Mouse (Mus musculus): ENCODE measurements at regions not wholly inside any gene's neighbourhood (a gene's known extent, or its start where the extent isn't known, plus 50 kb on each side); places are given as distances from the start of the nearest gene placed in this dataset.

- 57% methylated on average over 2 of the region's 2 CpGs for WGBS
- no peak overlapping the region for H3K27ac ChIP-seq (ENCODE audit: insufficient read depth, low read depth, low read length)
- no peak for TF ChIP-seq POLR2A (IDR thresholded peaks at IDR 0.05; ENCODE audit: insufficient read depth, low read depth, low read length)
- no peak for TF ChIP-seq CTCF (IDR thresholded peaks at IDR 0.05; ENCODE audit: insufficient read depth, low read depth, low read length)
- H3K4me1 ChIP-seq (ENCODE audit: control insufficient read depth, insufficient read depth, low read length), result no peaks in the 10 kb centered on the region
- no peak overlapping the region for H3K4me3 ChIP-seq (ENCODE audit: insufficient read depth, low read depth, low read length)
Observed at GRCm38 (mm10) chr13:37658034-37658433, 120.2 kb upstream of the Rreb1 start.

DNA sequence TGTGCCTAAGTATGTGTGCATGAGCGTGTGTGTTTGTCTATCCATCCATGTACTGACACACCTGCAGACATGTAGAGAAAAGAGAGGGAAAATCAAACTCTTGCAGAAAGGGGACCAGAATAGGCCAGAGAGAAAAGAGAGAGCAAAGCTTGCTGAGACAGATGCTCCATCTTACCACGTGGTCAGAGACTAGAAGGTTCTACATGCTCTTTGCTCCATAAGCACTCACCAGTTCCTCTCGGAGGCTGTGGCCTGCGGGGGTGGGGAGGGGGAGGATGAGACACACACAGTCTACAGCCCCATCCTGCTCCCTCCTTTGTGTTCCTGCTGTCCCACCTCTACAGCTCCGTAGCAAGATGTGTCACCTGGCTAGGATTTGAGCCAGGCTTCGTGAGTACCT, 119.7 kb upstream of the Rreb1 start:
- no peak for TF ChIP-seq POLR2A (IDR thresholded peaks at IDR 0.05; ENCODE audit: insufficient read depth, low read depth, low read length)
- no peak for TF ChIP-seq CTCF (IDR thresholded peaks at IDR 0.05; ENCODE audit: insufficient read depth, low read depth, low read length)
- Histone ChIP-seq H3K4me1 (ENCODE audit: control insufficient read depth, insufficient read depth, low read length) (no peaks in the 10 kb centered on the region), H3K4me3 (ENCODE audit: insufficient read depth, low read depth, low read length) (no peak overlapping the region), H3K27ac (ENCODE audit: insufficient read depth, low read depth, low read length) (no peak overlapping the region)
- 89% methylated on average over 6 of the region's 6 CpGs for WGBS

GRCm38 (mm10) chr13:37660083-37660482, 118.1 kb upstream of the Rreb1 start:
- TF ChIP-seq CTCF (IDR thresholded peaks at IDR 0.05; ENCODE audit: insufficient read depth, low read depth, low read length) (no peak), POLR2A (IDR thresholded peaks at IDR 0.05; ENCODE audit: insufficient read depth, low read depth, low read length) (no peak)
- Histone ChIP-seq H3K4me1 (ENCODE audit: control insufficient read depth, insufficient read depth, low read length) (no peaks in the 10 kb centered on the region), H3K4me3 (ENCODE audit: insufficient read depth, low read depth, low read length) (no peak overlapping the region), H3K27ac (ENCODE audit: insufficient read depth, low read depth, low read length) (no peak overlapping the region)
- 91% methylated on average over 4 of the region's 4 CpGs for WGBS

- H3K27ac ChIP-seq (ENCODE audit: insufficient read depth, low read depth, low read length), result no peak overlapping the region
- TF ChIP-seq CTCF (IDR thresholded peaks at IDR 0.05; ENCODE audit: insufficient read depth, low read depth, low read length), result no peak
- no peak for TF ChIP-seq POLR2A (IDR thresholded peaks at IDR 0.05; ENCODE audit: insufficient read depth, low read depth, low read length)
- no peak overlapping the region for H3K4me3 ChIP-seq (ENCODE audit: insufficient read depth, low read depth, low read length)
- H3K4me1 ChIP-seq (ENCODE audit: control insufficient read depth, insufficient read depth, low read length), result no peaks in the 10 kb centered on the region
Observed at GRCm38 (mm10) chr13:37660668-37661067, 117.5 kb upstream of the Rreb1 start.

DNA sequence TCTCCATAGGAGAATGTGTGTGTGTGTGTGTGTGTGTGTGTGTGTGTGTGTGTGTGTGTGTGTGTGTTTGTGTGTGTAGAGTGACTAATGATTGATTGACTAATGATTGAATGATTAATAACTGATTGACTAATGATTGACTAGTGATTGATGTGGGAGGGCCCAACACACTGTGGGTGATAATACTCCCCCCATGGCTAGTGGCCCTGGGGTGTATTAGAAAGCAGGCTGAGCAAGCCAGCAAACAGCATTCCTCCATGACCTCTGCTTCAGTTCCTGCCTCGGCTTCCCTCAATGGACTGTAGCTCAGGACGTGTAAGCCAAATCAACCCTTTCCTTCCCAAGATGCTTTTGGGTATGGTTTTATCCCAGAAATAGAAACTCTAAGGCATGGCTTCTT, 114.1 kb upstream of the Rreb1 start:
- no peak overlapping the region for H3K4me3 ChIP-seq (ENCODE audit: insufficient read depth, low read depth, low read length)
- 77% methylated on average over 2 of the region's 2 CpGs for WGBS
- H3K4me1 ChIP-seq (ENCODE audit: control insufficient read depth, insufficient read depth, low read length), result peaks cover 7% of the 10 kb centered on the region; the same call in 1 of the 2 replicates
- TF ChIP-seq CTCF (IDR thresholded peaks at IDR 0.05; ENCODE audit: insufficient read depth, low read depth, low read length) (no peak), POLR2A (IDR thresholded peaks at IDR 0.05; ENCODE audit: insufficient read depth, low read depth, low read length) (no peak)
- H3K27ac ChIP-seq (ENCODE audit: insufficient read depth, low read depth, low read length), result no peak overlapping the region

DNA sequence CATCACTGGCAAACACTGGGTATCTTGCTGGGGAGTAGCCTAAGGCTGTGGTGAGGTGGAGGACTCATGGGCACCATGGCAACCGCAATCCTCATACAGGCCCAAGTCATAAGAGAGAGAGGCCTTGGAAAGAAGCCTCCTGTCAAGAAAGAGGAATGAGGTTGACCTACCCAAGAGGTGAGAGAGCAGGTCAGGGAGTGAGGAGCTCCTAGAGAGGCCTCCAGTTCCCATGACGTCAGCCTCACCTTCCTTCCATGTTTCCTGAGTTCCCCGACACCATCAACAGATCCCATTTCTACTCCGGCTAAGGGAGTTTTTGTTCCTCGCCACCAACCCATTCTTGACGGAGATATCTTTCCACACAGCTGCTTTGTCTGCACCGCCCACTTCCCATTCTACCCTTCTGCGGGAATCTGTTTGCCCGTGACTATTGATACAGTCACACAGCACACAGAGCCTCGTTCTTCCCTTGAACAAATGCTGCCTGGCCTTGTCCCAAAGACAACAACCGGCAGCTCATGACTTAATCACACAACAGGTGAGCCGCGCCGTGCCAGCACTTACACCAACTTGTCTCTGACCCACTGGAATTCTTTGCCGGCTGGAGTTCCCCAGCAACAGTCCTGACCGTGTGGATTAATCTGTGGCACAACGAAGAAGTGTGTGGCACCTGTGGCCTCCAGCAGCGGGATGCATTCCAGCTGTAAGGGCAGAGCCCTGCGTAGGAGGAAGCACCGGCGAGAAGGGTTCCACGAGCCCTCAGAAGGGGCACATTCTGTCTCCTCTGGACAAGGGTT, 111.8 kb upstream of the Rreb1 start:
- Histone ChIP-seq H3K4me1 (ENCODE audit: control insufficient read depth, insufficient read depth, low read length) (peaks cover 7% of the 10 kb centered on the region; the same call in 1 of the 2 replicates), H3K27ac (ENCODE audit: insufficient read depth, low read depth, low read length) (no peak overlapping the region), H3K4me3 (ENCODE audit: insufficient read depth, low read depth, low read length) (no peak overlapping the region)
- no peak for TF ChIP-seq CTCF (IDR thresholded peaks at IDR 0.05; ENCODE audit: insufficient read depth, low read depth, low read length)
- TF ChIP-seq POLR2A (IDR thresholded peaks at IDR 0.05; ENCODE audit: insufficient read depth, low read depth, low read length), result no peak
- 64% methylated on average over 22 of the region's 22 CpGs for WGBS

DNA sequence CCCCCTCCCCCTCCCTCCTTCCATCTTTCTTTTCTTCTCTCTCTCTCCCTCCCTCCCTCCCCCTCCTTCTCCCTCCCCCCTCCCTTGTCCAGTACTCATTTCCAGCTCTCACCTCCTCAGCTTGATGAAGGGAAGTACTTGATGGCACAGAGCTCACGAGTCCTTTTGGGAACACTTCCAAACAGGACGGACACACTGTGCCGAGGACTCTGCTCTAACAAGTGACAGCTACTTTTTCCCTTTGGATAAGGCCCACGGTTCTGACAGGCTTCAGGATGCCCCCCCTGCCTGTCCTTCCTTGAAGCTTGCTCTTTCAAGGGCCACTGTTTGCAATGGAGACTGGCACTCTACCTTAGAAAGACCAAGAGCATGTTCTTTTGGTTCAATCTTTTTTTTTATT, 110.8 kb upstream of the Rreb1 start:
- no peak overlapping the region for H3K27ac ChIP-seq (ENCODE audit: insufficient read depth, low read depth, low read length)
- H3K4me1 ChIP-seq (ENCODE audit: control insufficient read depth, insufficient read depth, low read length), result peaks cover 7% of the 10 kb centered on the region; the same call in 1 of the 2 replicates
- TF ChIP-seq POLR2A (IDR thresholded peaks at IDR 0.05; ENCODE audit: insufficient read depth, low read depth, low read length) (no peak), CTCF (IDR thresholded peaks at IDR 0.05; ENCODE audit: insufficient read depth, low read depth, low read length) (no peak)
- H3K4me3 ChIP-seq (ENCODE audit: insufficient read depth, low read depth, low read length), result no peak overlapping the region
- WGBS, result 44% methylated on average over 4 of the region's 4 CpGs

DNA sequence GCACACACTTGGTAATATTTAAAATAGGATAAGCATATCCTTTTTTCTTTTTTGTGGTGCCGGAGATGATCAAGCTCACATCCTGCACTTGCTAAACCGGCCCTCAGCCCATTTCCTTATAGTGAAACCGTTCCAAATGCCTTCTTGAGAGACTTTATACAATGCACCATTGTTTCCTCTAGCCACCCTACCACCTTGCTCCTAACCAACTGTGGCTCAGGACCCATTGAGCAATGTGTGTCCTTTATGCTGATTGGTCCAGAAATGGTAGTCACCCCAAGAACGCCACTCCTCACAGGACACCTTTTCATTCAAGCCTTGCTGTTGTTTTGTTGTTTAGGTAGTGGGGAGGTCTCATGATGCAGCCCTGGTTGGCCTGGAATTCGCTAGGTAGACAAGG, 110.3 kb upstream of the Rreb1 start:
- H3K27ac ChIP-seq (ENCODE audit: insufficient read depth, low read depth, low read length), result no peak overlapping the region
- TF ChIP-seq CTCF (IDR thresholded peaks at IDR 0.05; ENCODE audit: insufficient read depth, low read depth, low read length) (no peak), POLR2A (IDR thresholded peaks at IDR 0.05; ENCODE audit: insufficient read depth, low read depth, low read length) (no peak)
- H3K4me3 ChIP-seq (ENCODE audit: insufficient read depth, low read depth, low read length), result no peak overlapping the region
- WGBS, result 82% methylated on average over 5 of the region's 5 CpGs
- H3K4me1 ChIP-seq (ENCODE audit: control insufficient read depth, insufficient read depth, low read length), result peaks cover 7% of the 10 kb centered on the region; the same call in 1 of the 2 replicates

- WGBS, result 79% methylated on average over 5 of the region's 5 CpGs
- Histone ChIP-seq H3K4me3 (ENCODE audit: insufficient read depth, low read depth, low read length) (no peak overlapping the region), H3K4me1 (ENCODE audit: control insufficient read depth, insufficient read depth, low read length) (peaks cover 7% of the 10 kb centered on the region; the same call in 1 of the 2 replicates), H3K27ac (ENCODE audit: insufficient read depth, low read depth, low read length) (no peak overlapping the region)
- TF ChIP-seq POLR2A (IDR thresholded peaks at IDR 0.05; ENCODE audit: insufficient read depth, low read depth, low read length), result no peak
- no peak for TF ChIP-seq CTCF (IDR thresholded peaks at IDR 0.05; ENCODE audit: insufficient read depth, low read depth, low read length)
Observed at GRCm38 (mm10) chr13:37671109-37671508, 107.1 kb upstream of the Rreb1 start.

Measured in olfactory bulb, adult 2 months (tissue).